Mouse (Mus musculus) midbrain, embryonic 13.5 days (tissue): ENCODE data around the gene Sptlc2. TPM values are rescaled to one million over a fixed set of nuclear protein-coding genes. Genes with fewer than 3 reads are reported as not detected.

Experiments
- ATAC-seq: fragments of 200-750 bp; cut with Nextera tagmentation; 2 replicates; pipeline ENCODE4 v1.8.0; 2017; ENCODE audit warnings: mild to moderate bottlenecking, moderate TSS enrichment, moderate library complexity
- H3K27ac ChIP-seq: fragments of 300-500 bp; sonication (generic); 2 replicates; pipeline ENCODE4 v1.5.1; 2015; ENCODE audit warnings: inconsistent platforms, mild to moderate bottlenecking, moderate library complexity
- H3K27me3 ChIP-seq: fragments of 300-500 bp; sonication (generic); 2 replicates; pipeline ENCODE4 v1.6.1; 2015; ENCODE audit warnings: mild to moderate bottlenecking, inconsistent platforms
- H3K36me3 ChIP-seq: fragments of 300-500 bp; sonication (generic); 2 replicates; pipeline ENCODE4 v1.6.1; 2015; ENCODE audit warnings: mild to moderate bottlenecking, inconsistent platforms
- H3K4me1 ChIP-seq: fragments of 300-500 bp; sonication (generic); replicated peaks from 2 replicates; pipeline ENCODE4 v1.6.1; 2015; ENCODE audit warnings: inconsistent platforms
- H3K4me2 ChIP-seq: fragments of 300-500 bp; sonication (generic); replicated peaks from 2 replicates; pipeline ENCODE4 v1.6.1; 2015; ENCODE audit warnings: moderate library complexity, mild to moderate bottlenecking, inconsistent platforms
- H3K4me3 ChIP-seq: fragments of 300-500 bp; sonication (generic); replicated peaks from 2 replicates; pipeline ENCODE4 v1.5.1; 2015; ENCODE audit warnings: mild to moderate bottlenecking, inconsistent platforms
- H3K9ac ChIP-seq: fragments of 300-500 bp; sonication (generic); replicated peaks from 2 replicates; pipeline ENCODE4 v1.6.1; 2015; ENCODE audit warnings: mild to moderate bottlenecking, inconsistent platforms
- H3K9me3 ChIP-seq: fragments of 300-500 bp; sonication (generic); 2 replicates; pipeline ENCODE4 v1.6.1; 2016; ENCODE audit warnings: mild to moderate bottlenecking, inconsistent platforms
- WGBS: fragments of 180-500 bp; shearing (Covaris S2); methylation state at CpG from one replicate; pipeline ENCODE4 v1.1.7; 2015; 5-methylcytosine and 5-hydroxymethylcytosine counted together
- polyA plus RNA-seq: library from polyadenylated mRNA; unstranded; fragments of >200 nt; fragmentation: Nextera tagmentation; extraction: Ambion mirVana; gene quantifications from 2 replicates; pipeline ENCODE4 v1.2.1, GENCODE M21; 2015

Sptlc2 gene
- polyA plus RNA-seq: 55.5 and 59.9 TPM in 2 replicates

GRCm38 (mm10) chr12:87388122-87388774 is at the start of gene Sptlc2:
Gene Sptlc2, minus strand, starts transcription at chr12:87388355.
- WGBS: under 1% methylated on average over 45 of the region's 45 CpGs
- ATAC-seq: peak; percentile 99
- Histone ChIP-seq H3K4me1 (peaks cover 16% of the 10 kb centered on the region), H3K4me2 (peak within 1 kb of the TSS; percentile 99), H3K27ac (peak within 1 kb of the TSS; percentile 83), H3K9me3 (no peaks in the 10 kb centered on the region), H3K36me3 (no peaks in the 10 kb centered on the region), H3K4me3 (peak within 1 kb of the TSS; percentile 99), H3K27me3 (peaks cover 5% of the 10 kb centered on the region; the same call in 1 of the 2 replicates), H3K9ac (peak within 1 kb of the TSS; percentile 95)

GRCm38 (mm10) chr12:87428885-87429284 is 40.7 kb upstream of the Sptlc2 start:
- Histone ChIP-seq H3K27ac (no peak overlapping the region), H3K36me3 (peaks cover 75% of the 10 kb centered on the region), H3K4me1 (peaks cover 9% of the 10 kb centered on the region), H3K9ac (no peak overlapping the region), H3K4me3 (no peak overlapping the region), H3K4me2 (no peak overlapping the region), H3K9me3 (no peaks in the 10 kb centered on the region), H3K27me3 (no peaks in the 10 kb centered on the region)
- no peak for ATAC-seq
- 88% methylated on average over 8 of the region's 8 CpGs for WGBS

- no peak overlapping the region for H3K9ac ChIP-seq
- H3K4me1 ChIP-seq: peaks cover 12% of the 10 kb centered on the region
- WGBS: 74% methylated on average over 2 of the region's 2 CpGs
- no peak overlapping the region for H3K27ac ChIP-seq
- H3K4me3 ChIP-seq: no peak overlapping the region
- H3K4me2 ChIP-seq: no peak overlapping the region
- peaks cover 75% of the 10 kb centered on the region for H3K36me3 ChIP-seq
- H3K9me3 ChIP-seq: no peaks in the 10 kb centered on the region
- no peak for ATAC-seq
- no peaks in the 10 kb centered on the region for H3K27me3 ChIP-seq
These were observed 40.1 kb upstream of the Sptlc2 start for GRCm38 (mm10) chr12:87428295-87428694.

- peaks cover 64% of the 10 kb centered on the region for H3K36me3 ChIP-seq
- ATAC-seq: no peak
- H3K4me3 ChIP-seq: no peak overlapping the region
- H3K9me3 ChIP-seq: no peaks in the 10 kb centered on the region
- H3K4me1 ChIP-seq: peaks cover 12% of the 10 kb centered on the region
- no peaks in the 10 kb centered on the region for H3K27me3 ChIP-seq
- H3K4me2 ChIP-seq: no peak overlapping the region
- H3K9ac ChIP-seq: no peak overlapping the region
- no peak overlapping the region for H3K27ac ChIP-seq
- 90% methylated on average over 5 of the region's 5 CpGs for WGBS
These were observed 38.3 kb upstream of the Sptlc2 start for GRCm38 (mm10) chr12:87426354-87427031.

GRCm38 (mm10) chr12:87424516-87424915 is 36.4 kb upstream of the Sptlc2 start:
- H3K27me3 ChIP-seq: no peaks in the 10 kb centered on the region
- no peaks in the 10 kb centered on the region for H3K9me3 ChIP-seq
- peak overlapping the region; percentile 54 for H3K27ac ChIP-seq
- peak; percentile 70 for ATAC-seq
- no peak overlapping the region for H3K4me2 ChIP-seq
- H3K4me3 ChIP-seq: no peak overlapping the region
- H3K36me3 ChIP-seq: peaks cover 45% of the 10 kb centered on the region
- peaks cover 16% of the 10 kb centered on the region for H3K4me1 ChIP-seq
- no peak overlapping the region for H3K9ac ChIP-seq
- WGBS: 17% methylated on average over 3 of the region's 3 CpGs

- Histone ChIP-seq H3K27ac (no peak overlapping the region; the same call in 1 of the 2 replicates), H3K27me3 (no peaks in the 10 kb centered on the region), H3K9ac (no peak overlapping the region), H3K36me3 (peaks cover 36% of the 10 kb centered on the region), H3K4me3 (no peak overlapping the region), H3K4me1 (peaks cover 25% of the 10 kb centered on the region), H3K4me2 (no peak overlapping the region), H3K9me3 (no peaks in the 10 kb centered on the region)
- 32% methylated on average over 1 of the region's 1 CpGs for WGBS
- ATAC-seq: no peak
These were observed 35.5 kb upstream of the Sptlc2 start for GRCm38 (mm10) chr12:87423700-87424099.

- no peak overlapping the region for H3K27ac ChIP-seq
- no peak overlapping the region for H3K9ac ChIP-seq
- no peak overlapping the region for H3K4me3 ChIP-seq
- ATAC-seq: no peak
- peaks cover 26% of the 10 kb centered on the region for H3K4me1 ChIP-seq
- 72% methylated on average over 5 of the region's 5 CpGs for WGBS
- no peaks in the 10 kb centered on the region for H3K27me3 ChIP-seq
- peaks cover 19% of the 10 kb centered on the region for H3K36me3 ChIP-seq
- no peaks in the 10 kb centered on the region for H3K9me3 ChIP-seq
- no peak overlapping the region for H3K4me2 ChIP-seq
These were observed 33.8 kb upstream of the Sptlc2 start for GRCm38 (mm10) chr12:87421708-87422507.

- no peak for ATAC-seq
- Histone ChIP-seq H3K4me1 (peaks cover 26% of the 10 kb centered on the region), H3K27me3 (no peaks in the 10 kb centered on the region), H3K4me3 (no peak overlapping the region), H3K27ac (peak overlapping the region; percentile 77), H3K9ac (no peak overlapping the region), H3K4me2 (no peak overlapping the region), H3K9me3 (no peaks in the 10 kb centered on the region), H3K36me3 (peaks cover 12% of the 10 kb centered on the region; the same call in 1 of the 2 replicates)
- 76% methylated on average over 12 of the region's 12 CpGs for WGBS
These were observed 31.9 kb upstream of the Sptlc2 start for GRCm38 (mm10) chr12:87419974-87420485.

GRCm38 (mm10) chr12:87418921-87419320 is 30.8 kb upstream of the Sptlc2 start:
- peaks cover 17% of the 10 kb centered on the region for H3K4me1 ChIP-seq
- H3K4me3 ChIP-seq: no peak overlapping the region
- 36% methylated on average over 5 of the region's 5 CpGs for WGBS
- H3K9ac ChIP-seq: no peak overlapping the region
- ATAC-seq: peak; percentile 92
- H3K36me3 ChIP-seq: peaks cover 12% of the 10 kb centered on the region; the same call in 1 of the 2 replicates
- H3K4me2 ChIP-seq: no peak overlapping the region
- H3K27me3 ChIP-seq: no peaks in the 10 kb centered on the region
- H3K9me3 ChIP-seq: no peaks in the 10 kb centered on the region
- peak overlapping the region; percentile 77 for H3K27ac ChIP-seq

- H3K9me3 ChIP-seq: no peaks in the 10 kb centered on the region
- H3K4me1 ChIP-seq: peaks cover 14% of the 10 kb centered on the region
- no peaks in the 10 kb centered on the region for H3K27me3 ChIP-seq
- no peak overlapping the region for H3K27ac ChIP-seq
- H3K36me3 ChIP-seq: no peaks in the 10 kb centered on the region
- no peak for ATAC-seq
- H3K4me3 ChIP-seq: no peak overlapping the region
- H3K9ac ChIP-seq: no peak overlapping the region
- WGBS: 37% methylated on average over 7 of the region's 7 CpGs
- no peak overlapping the region for H3K4me2 ChIP-seq
These were observed 28.5 kb upstream of the Sptlc2 start for GRCm38 (mm10) chr12:87416690-87417089.

GRCm38 (mm10) chr12:87415358-87415757 is 27.2 kb upstream of the Sptlc2 start:
- H3K4me2 ChIP-seq: no peak overlapping the region
- no peaks in the 10 kb centered on the region for H3K27me3 ChIP-seq
- H3K9ac ChIP-seq: no peak overlapping the region
- H3K4me3 ChIP-seq: no peak overlapping the region
- H3K36me3 ChIP-seq: no peaks in the 10 kb centered on the region
- peaks cover 14% of the 10 kb centered on the region for H3K4me1 ChIP-seq
- H3K27ac ChIP-seq: no peak overlapping the region
- no peaks in the 10 kb centered on the region for H3K9me3 ChIP-seq
- no peak for ATAC-seq
- 88% methylated on average over 4 of the region's 4 CpGs for WGBS
